Mouse (Mus musculus): ENCODE data around the gene Nme3. TPM values are rescaled to one million over a fixed set of nuclear protein-coding genes. Genes with fewer than 3 reads are reported as not detected.

The Nme3 gene
- total and polyA plus RNA-seq, 2 experiments from 2014 or later = 67.0 to 92.6 TPM

DNA sequence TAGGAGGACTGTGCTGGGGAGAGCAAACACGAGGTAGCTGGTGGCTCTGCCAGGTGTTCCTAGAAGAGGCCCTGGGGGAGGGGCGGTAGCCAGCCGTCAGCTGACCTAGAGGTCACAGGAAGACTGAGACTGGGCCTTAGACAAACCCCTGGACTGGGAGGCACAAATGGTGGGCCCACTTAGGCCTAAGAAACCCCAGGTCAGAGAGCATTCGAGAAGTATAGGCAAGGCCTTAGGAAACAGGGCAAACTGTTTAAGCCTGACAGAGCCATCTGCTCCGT is 18.2 kb upstream of the Nme3 start:
- no peak overlapping the region for H3K9ac ChIP-seq (replicated peaks; ENCODE audit: low read length)
- ATAC-seq (0 out of 2 replicates have a peak, but pooled peaks have one; percentile 20), DNase-seq (ENCODE audit: low spot score) (no peak)
- no peak overlapping the region for H3K4me2 ChIP-seq (ENCODE audit: low read depth, low read length)
- H3K4me3 ChIP-seq (ENCODE audit: low read length) = no peak overlapping the region
- WGBS = 47% methylated on average over 5 of the region's 5 CpGs
- H3K27me3 ChIP-seq (ENCODE audit: insufficient read depth, low read length) = no peaks in the 10 kb centered on the region
- H3K36me3 ChIP-seq (ENCODE audit: insufficient read depth, low read length) = peaks cover 4% of the 10 kb centered on the region; the same call in 1 of the 2 replicates
- H3K9me3 ChIP-seq (ENCODE audit: low read length) = no peaks in the 10 kb centered on the region
- no peak overlapping the region for H3K27ac ChIP-seq
- no peaks in the 10 kb centered on the region for H3K4me1 ChIP-seq (ENCODE audit: insufficient read depth, low read length)
- TF ChIP-seq CTCF (IDR thresholded peaks at IDR 0.05; ENCODE audit: low read depth) = no peak

- peaks cover 6% of the 10 kb centered on the region; the same call in 1 of the 2 replicates for H3K36me3 ChIP-seq (ENCODE audit: insufficient read depth, low read length)
- no peak overlapping the region for H3K27ac ChIP-seq
- H3K9me3 ChIP-seq (ENCODE audit: low read length) = no peaks in the 10 kb centered on the region
- H3K9ac ChIP-seq (replicated peaks; ENCODE audit: low read length) = no peak overlapping the region
- H3K4me3 ChIP-seq (ENCODE audit: low read length) = no peak overlapping the region
- no peak for ATAC-seq
- no peak for TF ChIP-seq CTCF (IDR thresholded peaks at IDR 0.05; ENCODE audit: low read depth)
- 75% methylated on average over 8 of the region's 8 CpGs for WGBS
- DNase-seq (ENCODE audit: low spot score) = no peak
- H3K4me1 ChIP-seq (ENCODE audit: insufficient read depth, low read length) = no peaks in the 10 kb centered on the region
- H3K4me2 ChIP-seq (ENCODE audit: low read depth, low read length) = no peak overlapping the region
- H3K27me3 ChIP-seq (ENCODE audit: insufficient read depth, low read length) = no peaks in the 10 kb centered on the region
Observed at GRCm38 (mm10) chr17:24878531-24878930, 17.8 kb upstream of the Nme3 start.

- H3K36me3 ChIP-seq (ENCODE audit: insufficient read depth, low read length) = peaks cover 6% of the 10 kb centered on the region; the same call in 1 of the 2 replicates
- DNase-seq (ENCODE audit: low spot score) (peak; percentile 38), ATAC-seq (no peak)
- H3K27ac ChIP-seq = no peak overlapping the region
- peaks cover 6% of the 10 kb centered on the region for H3K4me1 ChIP-seq (ENCODE audit: insufficient read depth, low read length)
- peak; percentile 68 for TF ChIP-seq CTCF (IDR thresholded peaks at IDR 0.05; ENCODE audit: low read depth)
- no peak overlapping the region for H3K4me2 ChIP-seq (ENCODE audit: low read depth, low read length)
- 45% methylated on average over 7 of the region's 7 CpGs for WGBS
- H3K9me3 ChIP-seq (ENCODE audit: low read length) = no peaks in the 10 kb centered on the region
- no peak overlapping the region for H3K4me3 ChIP-seq (ENCODE audit: low read length)
- H3K9ac ChIP-seq (replicated peaks; ENCODE audit: low read length) = no peak overlapping the region
- H3K27me3 ChIP-seq (ENCODE audit: insufficient read depth, low read length) = no peaks in the 10 kb centered on the region
Observed at GRCm38 (mm10) chr17:24881738-24882440, 14.4 kb upstream of the Nme3 start.

- ATAC-seq = no peak
Observed at GRCm38 (mm10) chr17:24884391-24884790, 11.9 kb upstream of the Nme3 start.

GRCm38 (mm10) chr17:24885356-24886133 is 10.8 kb upstream of the Nme3 start:
- DNase-seq (ENCODE audit: low spot score) (no peak), ATAC-seq (no peak)
- H3K9ac ChIP-seq (replicated peaks; ENCODE audit: low read length) = peak overlapping the region; percentile 65
- H3K4me3 ChIP-seq (ENCODE audit: low read length) = peak overlapping the region; percentile 84
- H3K9me3 ChIP-seq (ENCODE audit: low read length) = no peaks in the 10 kb centered on the region
- H3K4me1 ChIP-seq (ENCODE audit: insufficient read depth, low read length) = peaks cover 16% of the 10 kb centered on the region
- H3K4me2 ChIP-seq (ENCODE audit: low read depth, low read length) = peak overlapping the region; percentile 94
- no peaks in the 10 kb centered on the region for H3K27me3 ChIP-seq (ENCODE audit: insufficient read depth, low read length)
- H3K27ac ChIP-seq = peak overlapping the region; percentile 54
- H3K36me3 ChIP-seq (ENCODE audit: insufficient read depth, low read length) = peaks cover 16% of the 10 kb centered on the region
- WGBS = 25% methylated on average over 22 of the region's 22 CpGs
- no peak for TF ChIP-seq CTCF (IDR thresholded peaks at IDR 0.05; ENCODE audit: low read depth)

More at GRCm38 (mm10) chr17:24884391-24884790, 11.9 kb upstream of the Nme3 start:
- 92% methylated on average over 6 of the region's 6 CpGs for WGBS
- Histone ChIP-seq H3K4me2 (ENCODE audit: low read depth, low read length) (no peak overlapping the region), H3K9ac (replicated peaks; ENCODE audit: low read length) (no peak overlapping the region), H3K36me3 (ENCODE audit: insufficient read depth, low read length) (peaks cover 8% of the 10 kb centered on the region; the same call in 1 of the 2 replicates), H3K27me3 (ENCODE audit: insufficient read depth, low read length) (no peaks in the 10 kb centered on the region), H3K4me3 (ENCODE audit: low read length) (no peak overlapping the region), H3K4me1 (ENCODE audit: insufficient read depth, low read length) (peaks cover 16% of the 10 kb centered on the region), H3K9me3 (ENCODE audit: low read length) (no peaks in the 10 kb centered on the region), H3K27ac (no peak overlapping the region)
- no peak for TF ChIP-seq CTCF (IDR thresholded peaks at IDR 0.05; ENCODE audit: low read depth)
- DNase-seq (ENCODE audit: low spot score) = no peak

DNA sequence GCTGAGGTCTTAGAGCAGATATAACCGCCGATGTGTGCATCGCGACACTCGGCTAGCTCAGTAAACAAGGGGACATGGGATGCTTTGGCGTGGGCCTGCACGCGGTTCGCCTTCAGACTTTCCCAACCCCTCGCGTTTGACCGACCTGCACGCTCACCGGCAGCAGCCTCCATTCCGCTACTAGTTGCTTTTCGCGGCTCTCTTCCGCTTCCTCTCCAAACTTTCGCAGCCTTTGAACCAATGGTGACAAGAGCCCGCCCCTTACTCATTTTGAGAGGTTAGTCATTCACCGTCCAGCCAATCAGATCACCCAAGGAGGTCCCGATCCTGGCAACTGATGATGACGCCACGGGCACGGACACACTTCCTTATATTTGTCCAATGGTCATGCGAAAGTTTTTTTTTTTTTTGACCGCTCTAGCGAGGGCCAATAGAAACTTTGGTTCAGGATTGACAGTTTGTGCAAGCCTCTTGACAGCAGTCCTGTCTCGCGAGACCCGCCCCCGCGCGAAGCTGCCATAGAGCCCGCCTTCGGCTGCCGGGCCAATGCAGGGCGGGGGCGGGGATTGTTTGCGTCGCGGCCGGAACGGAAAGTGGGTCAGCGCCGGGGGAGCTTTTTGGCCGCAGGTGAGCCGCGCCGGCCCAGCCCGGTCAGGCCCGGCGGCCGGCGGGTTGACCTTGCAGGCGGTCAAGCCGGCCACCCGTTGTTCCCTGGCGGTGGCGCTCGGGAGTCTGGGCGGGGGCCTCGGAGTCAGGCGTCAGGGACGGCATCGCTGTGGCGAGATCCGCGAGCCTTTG is 10.0 kb upstream of the Nme3 start, which contains the start of the genes Nubp2 and Spsb3:
TSS of gene Nubp2 (minus strand) at position 216 of the 798 bp plus-strand sequence.
TSS of gene Spsb3 (plus strand) at position 510 of the 798 bp plus-strand sequence.
- Histone ChIP-seq H3K36me3 (ENCODE audit: insufficient read depth, low read length) (peaks cover 21% of the 10 kb centered on the region), H3K27ac (peak within 1 kb of the TSS; percentile 88), H3K4me2 (ENCODE audit: low read depth, low read length) (peak within 1 kb of the TSS; percentile 94), H3K4me3 (ENCODE audit: low read length) (peak within 1 kb of the TSS; percentile 84), H3K4me1 (ENCODE audit: insufficient read depth, low read length) (peaks cover 16% of the 10 kb centered on the region), H3K9me3 (ENCODE audit: low read length) (no peaks in the 10 kb centered on the region), H3K9ac (replicated peaks; ENCODE audit: low read length) (peak within 1 kb of the TSS; percentile 87), H3K27me3 (ENCODE audit: insufficient read depth, low read length) (no peaks in the 10 kb centered on the region)
- peak; percentile 100 for DNase-seq (ENCODE audit: low spot score)
- peak; percentile 18; the same call in 1 of the 2 replicates for TF ChIP-seq CTCF (IDR thresholded peaks at IDR 0.05; ENCODE audit: low read depth)
- WGBS = 2% methylated on average over 69 of the region's 69 CpGs
- peak; percentile 98 for ATAC-seq

Data from hindbrain, postnatal 0 days (tissue).